Mouse (Mus musculus) megakaryocyte, embryonic 14.5 days (primary cell): ENCODE measurements around the gene Syt1. TPM values are rescaled to one million over a fixed set of nuclear protein-coding genes. Genes with fewer than 3 reads are reported as not detected.
A peak's percentile ranks its signal among the peaks of the same experiment; 100 is the strongest.

ENCODE experiments used
- H3K27me3 ChIP-seq: replicated peaks from 2 replicates; pipeline ENCODE3; 2012; ENCODE audit warnings: inconsistent platforms
- H3K36me3 ChIP-seq: replicated peaks from 2 replicates; pipeline ENCODE3; 2012; ENCODE audit warnings: low read length, inconsistent platforms, mixed read lengths
- H3K4me1 ChIP-seq: 2 replicates; pipeline ENCODE4 v1.6.1; 2012; ENCODE audit warnings: inconsistent platforms
- H3K4me3 ChIP-seq: replicated peaks from 2 replicates; pipeline ENCODE3; 2012; ENCODE audit warnings: moderate library complexity, mild to moderate bottlenecking, inconsistent platforms
- H3K9me3 ChIP-seq: 2 replicates; pipeline ENCODE4 v1.6.1; 2012; ENCODE audit warnings: inconsistent platforms
- FLI1 ChIP-seq: IDR thresholded peaks from 2 replicates; pipeline ENCODE4 v1.6.1; 2012; ENCODE audit warnings: low read length, inconsistent platforms, mixed read lengths
- GATA1 ChIP-seq: IDR thresholded peaks from 3 replicates; pipeline ENCODE4 v1.6.1; 2012; ENCODE audit warnings: mixed read lengths, low read length, inconsistent platforms, borderline replicate concordance
- polyA plus RNA-seq: library from polyadenylated mRNA; stranded (reverse); fragments of >175 nt; gene quantifications from 2 replicates; pipeline ENCODE4 v1.2.3, GENCODE M21; 2012; ENCODE audit warnings: low replicate concordance; ENCODE audit not compliant: insufficient read depth

The Syt1 gene
- polyA plus RNA-seq, 1 experiment, result not detected

- no peak overlapping the region for H3K4me3 ChIP-seq
- no peaks in the 10 kb centered on the region for H3K36me3 ChIP-seq
- H3K27me3 ChIP-seq, result no peaks in the 10 kb centered on the region
- no peak for TF ChIP-seq GATA1
- no peak for TF ChIP-seq FLI1
- no peaks in the 10 kb centered on the region for H3K4me1 ChIP-seq
- peaks cover 12% of the 10 kb centered on the region for H3K9me3 ChIP-seq
These were observed 212.0 kb downstream of the Syt1 start for GRCm38 (mm10) chr10:108798826-108799225.

- Histone ChIP-seq H3K27me3 (no peaks in the 10 kb centered on the region), H3K4me3 (no peak overlapping the region), H3K36me3 (no peaks in the 10 kb centered on the region), H3K4me1 (no peaks in the 10 kb centered on the region), H3K9me3 (peaks cover 22% of the 10 kb centered on the region)
- no peak for TF ChIP-seq GATA1
- TF ChIP-seq FLI1, result no peak
These were observed 228.0 kb downstream of the Syt1 start for GRCm38 (mm10) chr10:108782817-108783216.

DNA sequence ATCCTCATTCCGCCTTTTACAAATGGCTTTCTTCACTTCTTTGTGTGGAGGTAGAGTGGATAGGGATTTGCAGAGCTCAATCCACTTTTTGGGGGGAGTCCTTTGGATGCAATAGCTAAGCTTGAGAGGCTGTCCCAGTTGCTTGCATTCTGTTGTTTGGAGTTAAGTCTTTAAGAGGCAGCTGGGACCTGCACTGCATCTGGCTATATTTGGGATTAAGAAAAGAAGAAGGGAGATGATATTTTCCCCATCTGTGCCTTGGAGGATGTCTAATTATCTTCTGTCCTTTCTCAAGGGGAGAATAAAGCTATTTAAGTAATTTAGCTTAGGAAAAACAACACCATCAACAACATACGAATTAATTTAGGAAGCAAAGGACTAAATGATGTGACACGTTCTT, 230.2 kb downstream of the Syt1 start:
- no peaks in the 10 kb centered on the region for H3K4me1 ChIP-seq
- no peaks in the 10 kb centered on the region for H3K36me3 ChIP-seq
- peaks cover 17% of the 10 kb centered on the region for H3K9me3 ChIP-seq
- TF ChIP-seq GATA1 (no peak), FLI1 (no peak)
- no peak overlapping the region for H3K4me3 ChIP-seq
- no peaks in the 10 kb centered on the region for H3K27me3 ChIP-seq

GRCm38 (mm10) chr10:108776735-108777134, 234.0 kb downstream of the Syt1 start:
- Histone ChIP-seq H3K27me3 (no peaks in the 10 kb centered on the region), H3K4me1 (no peaks in the 10 kb centered on the region), H3K36me3 (no peaks in the 10 kb centered on the region), H3K4me3 (no peak overlapping the region), H3K9me3 (peaks cover 16% of the 10 kb centered on the region)
- no peak for TF ChIP-seq GATA1
- TF ChIP-seq FLI1, result no peak

GRCm38 (mm10) chr10:108771081-108771480, 239.7 kb downstream of the Syt1 start:
- no peaks in the 10 kb centered on the region for H3K36me3 ChIP-seq
- no peak overlapping the region for H3K4me3 ChIP-seq
- no peaks in the 10 kb centered on the region for H3K4me1 ChIP-seq
- no peaks in the 10 kb centered on the region for H3K27me3 ChIP-seq
- peaks cover 4% of the 10 kb centered on the region; the same call in 1 of the 2 replicates for H3K9me3 ChIP-seq
- no peak for TF ChIP-seq GATA1
- no peak for TF ChIP-seq FLI1

GRCm38 (mm10) chr10:108765564-108765963, 245.2 kb downstream of the Syt1 start:
- Histone ChIP-seq H3K4me1 (no peaks in the 10 kb centered on the region), H3K9me3 (peaks cover 14% of the 10 kb centered on the region), H3K36me3 (no peaks in the 10 kb centered on the region), H3K4me3 (no peak overlapping the region), H3K27me3 (no peaks in the 10 kb centered on the region)
- no peak for TF ChIP-seq GATA1
- TF ChIP-seq FLI1, result no peak

DNA sequence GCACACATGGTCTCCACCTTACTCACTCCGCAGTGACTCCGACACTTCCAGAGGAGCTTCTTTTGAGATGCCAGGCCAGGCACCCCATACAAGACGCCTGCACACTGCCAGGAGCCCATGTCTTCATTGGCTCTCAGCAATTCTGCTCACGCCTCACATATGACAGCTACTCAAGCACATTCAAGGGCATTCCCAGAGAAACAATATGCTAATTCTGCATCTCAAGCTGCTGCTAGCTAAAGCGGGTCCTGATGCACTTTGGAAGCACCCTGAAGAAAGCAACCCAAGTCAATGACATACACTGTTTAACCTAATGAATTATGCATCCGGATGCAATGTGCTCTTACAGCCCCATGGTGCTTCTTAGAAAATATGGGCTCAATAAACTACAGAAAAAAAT, 247.1 kb downstream of the Syt1 start:
- peaks cover 25% of the 10 kb centered on the region for H3K9me3 ChIP-seq
- peak overlapping the region; percentile 3 for H3K4me3 ChIP-seq
- no peaks in the 10 kb centered on the region for H3K4me1 ChIP-seq
- no peaks in the 10 kb centered on the region for H3K36me3 ChIP-seq
- H3K27me3 ChIP-seq, result no peaks in the 10 kb centered on the region
- TF ChIP-seq FLI1 (no peak), GATA1 (no peak)

DNA sequence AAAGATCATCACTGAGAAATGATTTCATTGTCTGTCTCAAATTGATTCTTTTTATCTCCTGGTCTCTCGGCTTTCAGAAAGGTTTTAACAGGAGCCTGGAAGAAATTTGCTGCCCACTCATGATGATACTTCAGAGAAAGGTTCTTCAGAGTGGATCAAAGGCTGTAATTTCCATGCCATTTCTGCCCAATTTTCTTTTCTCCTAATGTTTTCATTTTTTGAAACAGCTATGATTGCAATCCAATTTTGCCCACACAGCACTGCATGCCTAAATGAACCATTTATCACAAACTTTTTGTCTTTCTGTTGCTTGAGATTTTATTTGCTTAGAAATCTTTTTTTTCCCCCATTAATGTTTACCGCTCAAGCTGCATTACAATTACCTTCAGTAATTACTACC, 257.5 kb downstream of the Syt1 start:
- no peaks in the 10 kb centered on the region for H3K27me3 ChIP-seq
- no peaks in the 10 kb centered on the region for H3K36me3 ChIP-seq
- peaks cover 12% of the 10 kb centered on the region; the same call in 1 of the 2 replicates for H3K9me3 ChIP-seq
- H3K4me3 ChIP-seq, result no peak overlapping the region
- TF ChIP-seq GATA1 (no peak), FLI1 (no peak)
- H3K4me1 ChIP-seq, result no peaks in the 10 kb centered on the region

- Histone ChIP-seq H3K9me3 (peaks cover 4% of the 10 kb centered on the region; the same call in 1 of the 2 replicates), H3K36me3 (no peaks in the 10 kb centered on the region), H3K27me3 (no peaks in the 10 kb centered on the region), H3K4me1 (no peaks in the 10 kb centered on the region), H3K4me3 (no peak overlapping the region)
- TF ChIP-seq GATA1 (no peak), FLI1 (no peak)
These were observed 267.0 kb downstream of the Syt1 start for GRCm38 (mm10) chr10:108743759-108744158.

GRCm38 (mm10) chr10:108733982-108734381, 276.8 kb downstream of the Syt1 start:
- peaks cover 12% of the 10 kb centered on the region for H3K9me3 ChIP-seq
- TF ChIP-seq FLI1 (no peak), GATA1 (no peak)
- H3K4me3 ChIP-seq, result no peak overlapping the region
- H3K27me3 ChIP-seq, result no peaks in the 10 kb centered on the region
- H3K4me1 ChIP-seq, result no peaks in the 10 kb centered on the region
- H3K36me3 ChIP-seq, result no peaks in the 10 kb centered on the region

DNA sequence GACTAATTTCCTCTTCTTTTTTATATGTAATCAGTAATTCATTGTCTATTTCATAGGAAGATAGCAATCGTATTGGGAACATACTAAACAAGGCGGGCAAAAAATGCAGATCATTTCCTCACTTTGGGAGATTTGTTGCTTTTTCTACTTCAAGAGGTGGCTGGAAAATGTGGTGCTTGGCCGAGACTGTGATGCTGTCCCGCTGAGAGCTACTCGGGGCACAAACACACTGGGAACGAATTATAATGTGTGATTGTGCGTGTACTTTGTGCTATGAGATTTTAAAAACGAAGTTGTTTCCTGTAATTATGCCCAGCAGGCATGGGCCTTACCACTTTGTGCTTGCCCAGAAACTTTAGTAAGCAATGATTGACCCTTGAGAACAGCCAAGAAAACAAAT, 281.8 kb downstream of the Syt1 start:
- Histone ChIP-seq H3K27me3 (no peaks in the 10 kb centered on the region), H3K4me1 (no peaks in the 10 kb centered on the region), H3K4me3 (no peak overlapping the region), H3K36me3 (no peaks in the 10 kb centered on the region), H3K9me3 (peaks cover 9% of the 10 kb centered on the region)
- TF ChIP-seq GATA1 (no peak), FLI1 (no peak)
